Mouse (Mus musculus) induced T-regulatory cell, adult 2 months (primary cell): ENCODE measurements around the gene Asic3.

ENCODE experiments used
- DNase-seq: peaks from one replicate; pipeline ENCODE4 v3.0.0-alpha.2; 2012; ENCODE audit warnings: low read depth

Gene Asic3

GRCm38 (mm10) chr5:24452030-24452690 is 39.0 kb downstream of the Asic3 start, which contains the start of gene Agap3:
TSS of gene Agap3 (plus strand) at chr5:24452177.
- peak; percentile 65 for DNase-seq

- DNase-seq, result peak; percentile 54
Observed at GRCm38 (mm10) chr5:24452691-24453233, 39.6 kb downstream of the Asic3 start.

- no peak for DNase-seq
Observed at GRCm38 (mm10) chr5:24453283-24453984, 40.2 kb downstream of the Asic3 start.

DNA sequence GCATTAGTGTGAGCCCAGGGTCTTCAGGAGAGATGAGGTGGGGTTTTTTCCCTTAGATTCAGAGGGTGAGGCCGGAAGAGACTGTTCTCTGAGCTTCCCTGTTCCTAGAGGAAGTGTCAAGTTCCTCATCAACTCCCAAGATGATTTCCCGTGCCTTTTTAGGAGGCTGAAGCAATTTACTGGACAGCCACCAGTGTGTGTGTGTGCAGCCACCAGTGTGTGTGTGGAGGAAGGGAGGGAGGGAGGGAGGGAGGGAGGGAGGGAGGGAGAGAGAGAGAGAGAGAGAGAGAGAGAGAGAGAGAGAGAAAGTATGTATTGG is 40.8 kb downstream of the Asic3 start:
- no peak for DNase-seq

DNA sequence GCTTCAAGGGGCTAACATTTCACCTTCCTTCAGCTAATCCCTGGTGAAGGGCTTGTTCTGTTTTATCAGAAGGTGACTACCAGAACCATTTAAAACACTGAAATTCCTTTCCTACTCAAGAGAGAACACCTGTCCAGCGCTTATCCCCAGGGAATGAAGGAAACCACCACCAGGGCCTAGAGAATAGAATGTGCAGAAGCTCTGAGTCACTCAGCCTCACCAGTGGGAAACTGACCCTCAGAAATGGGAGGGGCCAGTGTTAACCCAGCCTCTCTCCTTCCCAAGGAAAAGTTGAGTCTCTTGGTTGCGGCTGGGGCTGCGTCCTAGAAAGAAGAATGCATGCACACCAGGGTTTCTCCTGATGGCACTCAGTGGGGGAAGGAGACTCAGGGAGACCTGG is 41.9 kb downstream of the Asic3 start:
- no peak for DNase-seq

DNA sequence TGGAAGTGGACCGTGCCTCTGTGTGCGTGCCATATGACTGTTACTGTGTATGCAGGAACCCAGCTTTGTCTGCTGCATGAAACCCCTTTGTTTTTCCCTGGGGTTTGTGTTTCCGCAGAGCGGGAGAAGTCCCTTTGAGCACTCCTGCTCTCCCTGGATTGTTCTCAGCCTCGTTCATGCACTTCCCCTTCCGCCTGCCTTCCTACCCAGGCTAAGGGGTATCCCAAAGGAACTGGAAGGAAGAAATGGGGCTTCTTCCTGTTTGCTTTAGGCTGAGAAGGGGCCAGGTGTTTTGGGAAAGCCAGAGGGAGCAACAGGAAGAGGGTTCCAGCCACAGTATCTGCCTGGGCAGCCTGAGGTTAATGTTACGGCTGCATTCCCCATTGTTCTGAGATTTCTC is 42.4 kb downstream of the Asic3 start:
- DNase-seq, result no peak

DNA sequence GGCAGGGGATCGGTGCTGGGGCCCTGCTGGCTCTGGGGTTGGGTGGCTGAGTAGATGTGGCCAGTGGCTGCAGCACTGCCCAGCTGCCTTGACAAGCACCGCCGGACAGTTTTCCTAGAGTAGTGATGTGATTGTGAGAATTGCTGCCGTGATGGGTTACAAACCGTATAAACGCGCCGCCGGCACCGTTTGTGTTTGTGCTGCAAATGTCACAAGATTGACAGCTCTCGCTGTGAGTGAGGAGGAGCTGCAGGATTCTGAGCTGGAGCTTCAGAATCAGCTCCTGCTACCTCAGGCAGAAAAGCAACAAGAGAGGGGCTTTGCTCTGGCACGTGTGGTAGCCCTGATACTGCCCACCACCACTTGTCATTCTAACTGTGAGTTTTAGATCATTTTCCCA is 53.6 kb downstream of the Asic3 start:
- DNase-seq, result no peak
